Mouse (Mus musculus) limb, embryonic 13.5 days (tissue): Measurements from ENCODE around the gene BC049762. TPM values are rescaled to one million over a fixed set of nuclear protein-coding genes. Genes with fewer than 3 reads are reported as not detected.

Experiments
- ATAC-seq: fragments of 200-750 bp; cut with Nextera tagmentation; 2 replicates; pipeline ENCODE4 v1.8.0; 2017; ENCODE audit warnings: low read depth, moderate number of reproducible peaks, moderate TSS enrichment; ENCODE audit not compliant: low FRiP score
- H3K27ac ChIP-seq: fragments of 300-500 bp; sonication (generic); 2 replicates; pipeline ENCODE4 v1.5.1; 2015; ENCODE audit warnings: inconsistent platforms, mild to moderate bottlenecking, moderate library complexity
- H3K27me3 ChIP-seq: fragments of 300-500 bp; sonication (generic); 2 replicates; pipeline ENCODE4 v1.6.1; 2015; ENCODE audit warnings: mild to moderate bottlenecking, inconsistent platforms
- H3K36me3 ChIP-seq: fragments of 300-500 bp; sonication (generic); 2 replicates; pipeline ENCODE4 v1.6.1; 2015; ENCODE audit warnings: inconsistent platforms, mild to moderate bottlenecking, moderate library complexity
- H3K4me1 ChIP-seq: fragments of 300-500 bp; sonication (generic); 2 replicates; pipeline ENCODE4 v1.6.1; 2015; ENCODE audit warnings: inconsistent platforms
- H3K4me2 ChIP-seq: fragments of 300-500 bp; sonication (generic); replicated peaks from 2 replicates; pipeline ENCODE4 v1.6.1; 2015; ENCODE audit warnings: inconsistent platforms, mild to moderate bottlenecking, moderate library complexity
- H3K4me3 ChIP-seq: fragments of 300-500 bp; sonication (generic); 2 replicates; pipeline ENCODE4 v1.5.1; 2015; ENCODE audit warnings: moderate library complexity, mild to moderate bottlenecking, inconsistent platforms
- H3K9ac ChIP-seq: fragments of 300-500 bp; sonication (generic); 2 replicates; pipeline ENCODE4 v1.6.1; 2015; ENCODE audit warnings: mild to moderate bottlenecking, inconsistent platforms
- H3K9me3 ChIP-seq: fragments of 300-500 bp; sonication (generic); 2 replicates; pipeline ENCODE4 v1.6.1; 2016; ENCODE audit warnings: inconsistent platforms
- WGBS: fragments of 180-500 bp; shearing (Covaris S2); methylation state at CpG from one replicate; pipeline ENCODE4 v1.1.7; 2015; 5-methylcytosine and 5-hydroxymethylcytosine counted together
- polyA plus RNA-seq: library from polyadenylated mRNA; unstranded; fragments of >200 nt; fragmentation: Nextera tagmentation; extraction: Ambion mirVana; gene quantifications from 2 replicates; pipeline ENCODE4 v1.2.1, GENCODE M21; 2015

BC049762 gene
- 0.52 and 0.53 TPM in 2 replicates for polyA plus RNA-seq

- Histone ChIP-seq H3K4me3 (peak within 1 kb of the TSS; percentile 90), H3K36me3 (peaks cover 9% of the 10 kb centered on the region), H3K27ac (peak within 1 kb of the TSS; percentile 92), H3K4me1 (peaks cover 31% of the 10 kb centered on the region), H3K9ac (peak within 1 kb of the TSS; percentile 96), H3K27me3 (no peaks in the 10 kb centered on the region), H3K9me3 (no peaks in the 10 kb centered on the region), H3K4me2 (peak within 1 kb of the TSS; percentile 86)
- peak; percentile 98 for ATAC-seq
- WGBS: 9% methylated on average over 57 of the region's 57 CpGs
Measured at GRCm38 (mm10) chr11:51262342-51263285, at the start of gene BC049762. BC049762 (minus strand) TSS chr11:51263046.

GRCm38 (mm10) chr11:51311846-51312245 is 49.0 kb upstream of the BC049762 start:
- H3K4me1 ChIP-seq: peaks cover 12% of the 10 kb centered on the region; the same call in 1 of the 2 replicates
- no peaks in the 10 kb centered on the region for H3K36me3 ChIP-seq
- no peak for ATAC-seq
- H3K4me3 ChIP-seq: no peak overlapping the region
- WGBS: 42% methylated on average over 8 of the region's 8 CpGs
- H3K9ac ChIP-seq: no peak overlapping the region
- H3K9me3 ChIP-seq: no peaks in the 10 kb centered on the region
- no peaks in the 10 kb centered on the region for H3K27me3 ChIP-seq
- no peak overlapping the region for H3K4me2 ChIP-seq
- no peak overlapping the region for H3K27ac ChIP-seq

- no peak for ATAC-seq
- H3K4me3 ChIP-seq: no peak overlapping the region
- H3K27ac ChIP-seq: no peak overlapping the region
- H3K9me3 ChIP-seq: no peaks in the 10 kb centered on the region
- no peaks in the 10 kb centered on the region for H3K36me3 ChIP-seq
- no peak overlapping the region for H3K4me2 ChIP-seq
- no peaks in the 10 kb centered on the region for H3K27me3 ChIP-seq
- peaks cover 21% of the 10 kb centered on the region; the same call in 1 of the 2 replicates for H3K4me1 ChIP-seq
- 54% methylated on average over 5 of the region's 5 CpGs for WGBS
- no peak overlapping the region for H3K9ac ChIP-seq
Measured at GRCm38 (mm10) chr11:51308306-51308705, 45.5 kb upstream of the BC049762 start.

- no peak overlapping the region for H3K9ac ChIP-seq
- no peaks in the 10 kb centered on the region for H3K27me3 ChIP-seq
- H3K9me3 ChIP-seq: no peaks in the 10 kb centered on the region
- no peaks in the 10 kb centered on the region for H3K36me3 ChIP-seq
- 49% methylated on average over 12 of the region's 12 CpGs for WGBS
- no peak for ATAC-seq
- peaks cover 18% of the 10 kb centered on the region; the same call in 1 of the 2 replicates for H3K4me1 ChIP-seq
- H3K4me3 ChIP-seq: no peak overlapping the region
- no peak overlapping the region for H3K4me2 ChIP-seq
- no peak overlapping the region for H3K27ac ChIP-seq
Measured at GRCm38 (mm10) chr11:51303981-51304553, 41.2 kb upstream of the BC049762 start.

GRCm38 (mm10) chr11:51302396-51302795 is 39.5 kb upstream of the BC049762 start:
- no peaks in the 10 kb centered on the region for H3K9me3 ChIP-seq

GRCm38 (mm10) chr11:51298691-51299090 is 35.8 kb upstream of the BC049762 start:
- Histone ChIP-seq H3K4me1 (peaks cover 8% of the 10 kb centered on the region; the same call in 1 of the 2 replicates), H3K9me3 (peaks cover 7% of the 10 kb centered on the region; the same call in 1 of the 2 replicates), H3K4me3 (no peak overlapping the region), H3K9ac (no peak overlapping the region), H3K4me2 (no peak overlapping the region), H3K27me3 (no peaks in the 10 kb centered on the region), H3K36me3 (peaks cover 7% of the 10 kb centered on the region; the same call in 1 of the 2 replicates), H3K27ac (no peak overlapping the region)
- no peak for ATAC-seq
- 87% methylated on average over 4 of the region's 4 CpGs for WGBS

More at GRCm38 (mm10) chr11:51302396-51302795, 39.5 kb upstream of the BC049762 start:
- Histone ChIP-seq H3K4me1 (0 out of 2 replicates have a peak, but pooled peaks cover 11% of the 10 kb centered on the region), H3K36me3 (no peaks in the 10 kb centered on the region), H3K27me3 (no peaks in the 10 kb centered on the region), H3K4me2 (no peak overlapping the region), H3K27ac (no peak overlapping the region), H3K4me3 (no peak overlapping the region), H3K9ac (no peak overlapping the region)
- 72% methylated on average over 5 of the region's 5 CpGs for WGBS
- ATAC-seq: no peak

GRCm38 (mm10) chr11:51295742-51296141 is 32.9 kb upstream of the BC049762 start:
- H3K9ac ChIP-seq: no peak overlapping the region
- H3K4me2 ChIP-seq: no peak overlapping the region
- 79% methylated on average over 3 of the region's 3 CpGs for WGBS
- no peak for ATAC-seq
- no peak overlapping the region for H3K27ac ChIP-seq
- 0 out of 2 replicates have a peak, but pooled peaks cover 7% of the 10 kb centered on the region for H3K27me3 ChIP-seq
- H3K9me3 ChIP-seq: peaks cover 7% of the 10 kb centered on the region; the same call in 1 of the 2 replicates
- H3K4me3 ChIP-seq: no peak overlapping the region
- peaks cover 7% of the 10 kb centered on the region; the same call in 1 of the 2 replicates for H3K36me3 ChIP-seq
- peaks cover 9% of the 10 kb centered on the region for H3K4me1 ChIP-seq

GRCm38 (mm10) chr11:51293956-51294530 is 31.2 kb upstream of the BC049762 start:
- Histone ChIP-seq H3K27me3 (0 out of 2 replicates have a peak, but pooled peaks cover 7% of the 10 kb centered on the region), H3K4me2 (no peak overlapping the region), H3K4me1 (peaks cover 17% of the 10 kb centered on the region), H3K9ac (no peak overlapping the region), H3K9me3 (peaks cover 7% of the 10 kb centered on the region; the same call in 1 of the 2 replicates), H3K4me3 (no peak overlapping the region), H3K27ac (no peak overlapping the region), H3K36me3 (peaks cover 7% of the 10 kb centered on the region; the same call in 1 of the 2 replicates)
- ATAC-seq: no peak
- 47% methylated on average over 2 of the region's 2 CpGs for WGBS

- Histone ChIP-seq H3K9ac (peak overlapping the region; percentile 74), H3K36me3 (peaks cover 2% of the 10 kb centered on the region), H3K4me1 (peaks cover 19% of the 10 kb centered on the region), H3K9me3 (peaks cover 3% of the 10 kb centered on the region; the same call in 1 of the 2 replicates), H3K4me3 (peak overlapping the region; percentile 63), H3K4me2 (peak overlapping the region; percentile 88), H3K27ac (peak overlapping the region; percentile 72; the same call in 1 of the 2 replicates), H3K27me3 (0 out of 2 replicates have a peak, but pooled peaks cover 7% of the 10 kb centered on the region)
- 2% methylated on average over 58 of the region's 74 CpGs for WGBS
- peak; percentile 78 for ATAC-seq
Measured at GRCm38 (mm10) chr11:51290066-51290955, 27.5 kb upstream of the BC049762 start.

- peak; percentile 90 for ATAC-seq
- WGBS: 1% methylated on average over 32 of the region's 38 CpGs
- Histone ChIP-seq H3K27ac (peak within 1 kb of the TSS; percentile 72), H3K4me1 (peaks cover 19% of the 10 kb centered on the region), H3K4me3 (peak within 1 kb of the TSS; percentile 63), H3K27me3 (0 out of 2 replicates have a peak, but pooled peaks cover 7% of the 10 kb centered on the region), H3K9me3 (no peaks in the 10 kb centered on the region), H3K36me3 (peaks cover 9% of the 10 kb centered on the region), H3K4me2 (peak within 1 kb of the TSS; percentile 88), H3K9ac (peak within 1 kb of the TSS; percentile 74)
Measured at GRCm38 (mm10) chr11:51289564-51290041, 26.8 kb upstream of the BC049762 start, which contains the start of gene Col23a1. Col23a1 (plus strand) TSS chr11:51289920.

- H3K4me3 ChIP-seq: no peak overlapping the region
- no peak for ATAC-seq
- no peak overlapping the region for H3K4me2 ChIP-seq
- no peak overlapping the region for H3K9ac ChIP-seq
- H3K9me3 ChIP-seq: no peaks in the 10 kb centered on the region
- no peaks in the 10 kb centered on the region for H3K27me3 ChIP-seq
- WGBS: 93% methylated on average over 1 of the region's 1 CpGs
- H3K27ac ChIP-seq: no peak overlapping the region
- H3K36me3 ChIP-seq: peaks cover 78% of the 10 kb centered on the region
- no peaks in the 10 kb centered on the region for H3K4me1 ChIP-seq
Measured at GRCm38 (mm10) chr11:51274418-51274817, 11.6 kb upstream of the BC049762 start.
